Mouse (Mus musculus) liver, postnatal 0 days (tissue): ENCODE results near the gene Mars.

ENCODE experiments used
- CTCF ChIP-seq: sonication (generic); IDR thresholded peaks from 2 replicates; pipeline ENCODE4 v1.5.1; 2016; ENCODE audit warnings: antibody characterized with exemption, low read depth
- EP300 ChIP-seq: IDR thresholded peaks from 2 replicates; pipeline ENCODE4 v1.6.1; 2016; ENCODE audit warnings: antibody characterized with exemption, low read depth, mild to moderate bottlenecking

DNA sequence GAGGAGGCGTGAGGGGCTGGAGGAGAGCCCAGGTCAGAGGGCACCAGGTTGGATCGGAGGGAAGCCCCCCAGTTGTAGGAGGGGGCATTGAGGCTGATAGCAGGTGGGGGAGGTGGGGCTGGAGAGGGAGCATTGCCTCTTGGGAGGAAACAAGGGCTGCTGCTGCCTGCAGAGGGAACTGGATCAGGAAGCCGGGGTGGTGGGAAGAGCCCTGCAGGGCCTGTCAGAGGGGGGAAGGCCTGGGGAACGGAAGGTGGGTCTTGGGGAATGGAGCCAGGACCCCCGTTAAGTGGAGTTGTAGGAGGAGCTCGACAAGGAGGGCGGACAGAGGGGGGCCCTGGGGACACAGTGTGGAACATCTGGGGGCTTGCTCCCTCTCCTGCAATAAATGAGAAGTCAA is 25.4 kb downstream of the Mars start:
- TF ChIP-seq CTCF, result no peak
- no peak for TF ChIP-seq EP300
